In the genomic region with DNA sequence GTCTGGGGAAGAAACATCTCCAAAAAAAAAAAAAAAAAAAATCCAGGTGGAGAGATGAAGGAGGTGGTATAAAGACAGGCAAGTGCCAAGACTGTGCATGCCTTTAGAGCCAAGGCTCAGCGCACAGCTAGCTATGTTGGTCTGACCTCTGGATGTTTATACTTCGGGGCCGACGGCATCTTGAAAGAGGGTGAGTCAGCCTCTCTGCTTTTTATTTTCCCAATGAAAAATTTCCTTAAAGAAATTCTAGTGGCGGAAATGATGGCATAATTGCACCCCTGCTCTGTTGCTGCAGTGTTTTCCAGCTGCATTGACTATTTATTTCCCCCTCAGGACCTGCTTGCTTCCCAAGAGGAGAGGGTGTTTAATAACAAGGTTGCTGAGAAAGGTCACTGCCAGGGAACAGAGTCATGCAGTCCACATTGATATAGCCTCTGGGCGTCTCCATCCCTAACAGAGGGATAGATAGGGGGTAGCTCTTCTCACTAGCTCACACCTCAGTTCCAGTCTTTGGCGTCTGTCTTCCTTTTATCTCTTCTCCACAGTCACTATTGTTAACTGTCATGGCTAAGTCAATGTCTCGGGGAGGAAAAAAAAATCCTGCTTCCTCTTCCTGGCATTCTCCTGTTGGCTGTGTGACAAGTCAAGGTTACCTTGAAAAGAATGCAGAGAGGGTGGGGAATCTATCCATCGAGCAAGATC, we compare ENCODE assay signal across 12 mouse cellular contexts.
DNase-seq lines count a peak whose midpoint lies in the region; ATAC-seq and TF ChIP-seq lines count a peak whose summit lies in the region.
"Had no signal": no experiment of that assay in that cellular context is flagged by ENCODE, and none has a peak within 500 bp of the region (broad histone marks: within the 10 kb centered on the region; RNA-seq: fewer than 3 reads in every experiment).

No protein-coding gene starts in this region.

- intact Hi-C loops in left cerebral cortex, adult 2 months (cut with DNase I): no loop called here

- no peak overlapping the region for H3K4me2 ChIP-seq in liver, embryonic 16.5 days (ENCODE audit: low read depth, low read length)
- no peak overlapping the region for H3K4me2 ChIP-seq in forebrain, postnatal 0 days (ENCODE audit: low read depth)
- H3K4me2 ChIP-seq in intestine, embryonic 15.5 days (replicated peaks): no peak overlapping the region
- H3K4me2 ChIP-seq: kidney, embryonic 15.5 days; midbrain, embryonic 13.5 days had no signal

- in situ Hi-C loops in ES-E14 (cut with MboI; ENCODE audit: low sequenced_read_pairs in 2 of 2, unreplicated experiment in 2 of 2): no loop called here

- H3K27me3 ChIP-seq in liver, embryonic 16.5 days (ENCODE audit: control insufficient read depth, insufficient read depth, low read depth, low read length): no peaks in the 10 kb centered on the region
- H3K27me3 ChIP-seq in forebrain, postnatal 0 days (ENCODE audit: insufficient read depth, low read length): no peaks in the 10 kb centered on the region
- no peaks in the 10 kb centered on the region for H3K27me3 ChIP-seq in intestine, embryonic 15.5 days (replicated peaks)
- H3K27me3 ChIP-seq: kidney, embryonic 15.5 days; midbrain, embryonic 13.5 days had no signal

- H3K4me3 ChIP-seq in ES-E14 (ENCODE audit: insufficient read depth in 1 of 2, low read depth in 1 of 2, low read length in 2 of 2, poor library complexity in 1 of 2, severe bottlenecking in 1 of 2): no peak overlapping the region
- no peak overlapping the region for H3K4me3 ChIP-seq in liver, embryonic 16.5 days (ENCODE audit: low read depth, low read length)
- no peak overlapping the region for H3K4me3 ChIP-seq in forebrain, postnatal 0 days (ENCODE audit: low read depth, low read length)
- H3K4me3 ChIP-seq in left cerebral cortex, adult 2 months: no peak overlapping the region
- no peak overlapping the region for H3K4me3 ChIP-seq in intestine, embryonic 15.5 days (replicated peaks)
- H3K4me3 ChIP-seq: kidney, embryonic 15.5 days; midbrain, embryonic 13.5 days had no signal

- DNase-seq in embryo, embryonic 11 days: peak; percentile 10
- no peak for DNase-seq in embryo, embryonic 10.5 days (ENCODE audit: low spot score)
- peak; percentile 1 for DNase-seq in ES-E14 (ENCODE audit: low read depth, low spot score)
- peak; percentile 75 for DNase-seq in brain, adult 2 months (ENCODE audit: low read depth, low spot score)
- no peak for DNase-seq in forebrain, postnatal 0 days
- no peak for DNase-seq in left cerebral cortex, adult 2 months (ENCODE audit: extremely low spot score in 1 of 2, low spot score in 2 of 2)
- DNase-seq: thymus, adult 18-20 months had no signal

- H3K27ac ChIP-seq in ES-E14 (ENCODE audit: insufficient read depth, low read depth, low read length, poor library complexity, severe bottlenecking): no peak overlapping the region
- no peak overlapping the region for H3K27ac ChIP-seq in liver, embryonic 16.5 days (ENCODE audit: low read length)
- no peak overlapping the region for H3K27ac ChIP-seq in forebrain, postnatal 0 days (ENCODE audit: low read depth, low read length)
- H3K27ac ChIP-seq in left cerebral cortex, adult 2 months: no peak overlapping the region
- H3K27ac ChIP-seq in intestine, embryonic 15.5 days: no peak overlapping the region
- H3K27ac ChIP-seq: kidney, embryonic 15.5 days; midbrain, embryonic 13.5 days had no signal

- H3K9ac ChIP-seq in ES-E14 (ENCODE audit: insufficient read depth, low read depth, low read length, poor library complexity, severe bottlenecking): no peak overlapping the region
- H3K9ac ChIP-seq in liver, embryonic 16.5 days (ENCODE audit: low read depth, low read length): no peak overlapping the region
- H3K9ac ChIP-seq in forebrain, postnatal 0 days: no peak overlapping the region
- no peak overlapping the region for H3K9ac ChIP-seq in intestine, embryonic 15.5 days
- H3K9ac ChIP-seq: kidney, embryonic 15.5 days; midbrain, embryonic 13.5 days had no signal

- no peaks in the 10 kb centered on the region for H3K36me3 ChIP-seq in ES-E14 (ENCODE audit: control insufficient read depth, insufficient read depth, low read length, poor library complexity, severe bottlenecking)
- no peaks in the 10 kb centered on the region for H3K36me3 ChIP-seq in liver, embryonic 16.5 days (ENCODE audit: control insufficient read depth, insufficient read depth)
- H3K36me3 ChIP-seq in forebrain, postnatal 0 days (ENCODE audit: insufficient read depth): no peaks in the 10 kb centered on the region
- H3K36me3 ChIP-seq in intestine, embryonic 15.5 days: no peaks in the 10 kb centered on the region
- H3K36me3 ChIP-seq: G1E; kidney, embryonic 15.5 days; midbrain, embryonic 13.5 days had no signal

- ATAC-seq in liver, embryonic 16.5 days (ENCODE audit: low read depth): peak; percentile 62; the same call in 1 of the 2 replicates
- no peak; the same call in 1 of the 2 replicates for ATAC-seq in forebrain, postnatal 0 days
- ATAC-seq in intestine, embryonic 15.5 days: no peak
- ATAC-seq: midbrain, embryonic 13.5 days had no signal

- no peaks in the 10 kb centered on the region for H3K9me3 ChIP-seq in ES-E14 (ENCODE audit: control insufficient read depth, insufficient read depth, low read depth, low read length)
- H3K9me3 ChIP-seq in liver, embryonic 16.5 days (replicated peaks; ENCODE audit: control insufficient read depth, low read length): no peaks in the 10 kb centered on the region
- no peaks in the 10 kb centered on the region for H3K9me3 ChIP-seq in forebrain, postnatal 0 days (ENCODE audit: low read length)
- H3K9me3 ChIP-seq in intestine, embryonic 15.5 days: no peaks in the 10 kb centered on the region
- H3K9me3 ChIP-seq: kidney, embryonic 15.5 days; midbrain, embryonic 13.5 days had no signal

- TF ChIP-seq CTCF in forebrain, postnatal 0 days (IDR thresholded peaks at IDR 0.05; ENCODE audit: low read depth): no peak
- no peak for TF ChIP-seq CTCF in left cerebral cortex, adult 2 months (IDR thresholded peaks at IDR 0.05)

- no peaks in the 10 kb centered on the region for H3K4me1 ChIP-seq in ES-E14 (ENCODE audit: control insufficient read depth in 2 of 2, insufficient read depth in 2 of 2, low read length in 2 of 2, poor library complexity in 1 of 2)
- H3K4me1 ChIP-seq in liver, embryonic 16.5 days (ENCODE audit: control insufficient read depth, low read depth, low read length): peaks cover 11% of the 10 kb centered on the region
- H3K4me1 ChIP-seq in forebrain, postnatal 0 days (ENCODE audit: insufficient read depth): no peaks in the 10 kb centered on the region
- H3K4me1 ChIP-seq in intestine, embryonic 15.5 days (replicated peaks): no peaks in the 10 kb centered on the region
- H3K4me1 ChIP-seq: kidney, embryonic 15.5 days had no signal

- 38% methylated on average over 9 of the region's 9 CpGs for WGBS in liver, embryonic 16.5 days (ENCODE audit: insufficient replicate concordance)
- 60% methylated on average over 9 of the region's 9 CpGs for WGBS in forebrain, postnatal 0 days
- WGBS in intestine, embryonic 15.5 days: 45% methylated on average over 9 of the region's 9 CpGs

TF ChIP-seq in ES-E14, 5 proteins besides CTCF, POLR2A, EP300 and RAD21:
- TF ChIP-seq ZNF384 (IDR thresholded peaks at IDR 0.05; ENCODE audit: low read depth, low read length): no peak
- TF ChIP-seq ZC3H11A (IDR thresholded peaks at IDR 0.05; ENCODE audit: borderline replicate concordance, low read depth, low read length): no peak
- no peak for TF ChIP-seq MAFK (IDR thresholded peaks at IDR 0.05; ENCODE audit: insufficient read depth, low read depth, low read length)
- TF ChIP-seq HCFC1 (IDR thresholded peaks at IDR 0.05; ENCODE audit: borderline replicate concordance, insufficient read depth, low read length): no peak
- no peak for TF ChIP-seq CHD2 (IDR thresholded peaks at IDR 0.05; ENCODE audit: low read depth, low read length)
TF ChIP-seq in ES-E14: peak in this region for 0.

Comparison
In these comparisons a context has a peak if more than half of its experiments do, and no peak if none do; other contexts are left out.
1. DNase-seq: peak in embryo, embryonic 11 days (single experiment), ES-E14 (single experiment) and brain, adult 2 months (single experiment); none in embryo, embryonic 10.5 days (single experiment), forebrain, postnatal 0 days (single experiment) and left cerebral cortex, adult 2 months (0 of 2).